Mouse (Mus musculus) right cerebral cortex, postnatal 10 days (tissue): ENCODE data around the gene Nrg4.

Source experiments
- DNase-seq, 2 experiments: peaks; one replicate each; pipeline ENCODE4 v3.0.0; 2021; ENCODE audit warnings: low spot score in 2 of 2

Nrg4 gene

GRCm38 (mm10) chr9:55213396-55213795 is 113.2 kb downstream of the Nrg4 start:
- DNase-seq: no peak

DNA sequence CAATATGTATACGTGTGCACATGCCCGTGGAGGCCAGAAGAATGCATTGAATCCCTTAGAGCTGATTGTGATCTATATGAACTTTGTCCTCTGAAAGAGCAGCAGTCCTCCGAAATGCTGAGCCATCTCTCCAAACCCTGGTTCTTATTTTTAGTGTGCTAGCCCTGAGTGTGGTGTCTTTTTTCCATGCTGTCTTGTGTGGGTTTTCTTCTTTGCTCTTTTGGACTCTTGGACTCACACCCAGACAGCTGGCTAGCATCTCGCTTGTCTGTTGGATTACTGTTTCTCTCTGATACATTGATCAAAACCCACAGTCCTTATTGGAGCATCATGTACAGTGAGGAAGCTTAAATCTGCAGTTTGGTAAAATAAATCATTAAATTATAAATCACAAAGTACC is 115.0 kb downstream of the Nrg4 start:
- no peak for DNase-seq

DNA sequence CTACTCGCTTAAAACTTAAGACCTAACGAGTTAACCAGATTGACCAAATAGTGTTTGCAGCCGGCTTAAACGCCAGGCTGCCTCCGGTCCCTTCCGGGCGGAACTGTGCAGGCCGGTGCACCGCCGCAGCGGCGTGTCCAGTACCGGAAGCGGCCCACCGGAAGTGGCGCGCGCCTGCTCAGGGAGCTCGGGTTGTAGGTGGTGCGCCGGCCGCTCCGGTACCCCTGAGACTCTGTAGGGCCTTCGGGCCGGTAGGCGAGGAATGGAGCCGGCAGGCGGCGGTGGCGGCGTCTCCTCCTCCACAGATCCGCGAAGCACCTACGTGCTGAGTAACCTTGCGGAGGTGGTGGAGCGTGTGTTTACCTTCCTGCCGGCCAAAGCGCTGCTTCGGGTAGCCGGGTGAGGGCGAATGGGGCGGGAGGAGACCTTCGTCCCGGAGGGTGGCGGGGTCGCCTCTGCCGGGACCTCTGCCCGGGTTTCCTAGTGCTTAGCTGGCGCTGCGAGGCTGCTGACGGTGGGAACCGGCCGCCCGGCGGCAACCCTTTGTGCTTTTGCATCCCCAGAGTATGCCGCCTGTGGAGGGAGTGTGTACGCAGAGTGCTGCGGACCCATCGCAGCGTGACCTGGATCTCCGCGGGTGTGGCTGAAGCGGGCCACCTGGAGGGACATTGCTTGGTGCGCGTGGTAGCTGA is 117.7 kb downstream of the Nrg4 start, which contains the start of gene Fbxo22:
TSS of gene Fbxo22 (plus strand) at position 136 of the 692 bp plus-strand sequence.
- peak; percentile 92 for DNase-seq

DNA sequence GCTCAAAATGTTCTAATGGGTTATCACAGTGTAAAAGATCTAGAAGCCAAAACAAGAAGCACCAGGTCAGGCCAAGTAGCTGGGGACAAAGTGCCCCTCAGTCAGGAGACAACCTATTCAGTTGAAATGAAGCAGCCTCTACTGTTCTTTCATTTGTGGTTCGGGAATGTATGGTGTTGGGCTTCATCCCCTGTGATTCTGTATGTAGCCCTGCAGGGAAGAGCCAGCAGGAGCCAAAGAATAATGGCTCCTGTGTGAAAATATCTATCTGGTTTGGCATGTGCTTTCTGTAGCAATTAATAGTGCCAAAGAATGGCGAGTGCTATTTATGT is 118.2 kb downstream of the Nrg4 start:
- no peak for DNase-seq

GRCm38 (mm10) chr9:55199348-55199747 is 127.3 kb downstream of the Nrg4 start:
- peak; percentile 36 to 62 for DNase-seq

- no peak for DNase-seq
These were observed 128.4 kb downstream of the Nrg4 start for GRCm38 (mm10) chr9:55198260-55198659.

GRCm38 (mm10) chr9:55195876-55196275 is 130.8 kb downstream of the Nrg4 start:
- DNase-seq: no peak

- no peak for DNase-seq
These were observed 152.4 kb downstream of the Nrg4 start for GRCm38 (mm10) chr9:55174235-55174634.

DNA sequence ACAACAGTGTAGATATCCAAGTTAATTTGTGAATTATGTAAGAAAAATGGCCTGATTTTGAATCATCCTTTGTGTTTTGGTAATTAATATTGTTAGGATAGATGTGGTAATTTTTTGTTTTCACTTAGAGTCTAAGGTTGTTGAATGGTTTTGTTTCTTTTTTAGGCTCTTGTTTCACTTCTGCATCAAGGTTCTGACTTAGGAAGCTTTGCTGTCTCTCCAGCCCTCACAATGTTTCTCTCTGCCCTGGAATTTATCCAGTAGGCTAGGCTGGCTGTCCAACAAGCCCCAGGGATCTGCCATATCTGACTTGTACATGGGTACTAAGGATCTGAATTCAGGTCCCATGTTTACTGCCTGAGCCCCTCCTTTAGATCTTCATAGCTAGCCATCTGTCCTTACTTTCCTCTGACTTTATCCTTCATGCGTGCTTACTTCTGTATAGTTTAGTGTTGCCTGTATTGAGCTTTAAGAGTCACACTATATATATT is 154.4 kb downstream of the Nrg4 start:
- no peak for DNase-seq

GRCm38 (mm10) chr9:55170655-55171412 is 155.8 kb downstream of the Nrg4 start:
- no peak for DNase-seq
